Mouse (Mus musculus): ENCODE measurements around the gene Col19a1.

- no peak for TF ChIP-seq POLR2A (IDR thresholded peaks at IDR 0.05; ENCODE audit: low read depth, low read length)
- peak; percentile 28; the same call in 1 of the 2 replicates for TF ChIP-seq CTCF (IDR thresholded peaks at IDR 0.05; ENCODE audit: borderline replicate concordance, insufficient read depth, low read length)
Measured at GRCm38 (mm10) chr1:24374902-24375301, 212.4 kb downstream of the Col19a1 start.

Measured in embryonic fibroblast, embryonic 13.5 days (primary cell).